Mouse (Mus musculus) adrenal gland, postnatal 25 days (tissue): ENCODE measurements around the gene Tnfaip8l1. TPM values are rescaled to one million over a fixed set of nuclear protein-coding genes. Genes with fewer than 3 reads are reported as not detected.

Source experiments
- DNase-seq: peaks from one replicate; pipeline ENCODE4 v3.0.0; 2021; ENCODE audit warnings: mixed read lengths
- microRNA-seq, 2 experiments: library from miRNA; unstranded; fragments of <30 nt; microRNA quantifications; one replicate each; pipeline ENCODE4 v1.2.0; 2021
- total RNA-seq: library from RNA; stranded (reverse); gene quantifications from 2 replicates; pipeline ENCODE4 v1.2.3, GENCODE M21; 2021

Tnfaip8l1 gene
- total RNA-seq, 1 experiment from 2014 or later, result 6.2 TPM

DNA sequence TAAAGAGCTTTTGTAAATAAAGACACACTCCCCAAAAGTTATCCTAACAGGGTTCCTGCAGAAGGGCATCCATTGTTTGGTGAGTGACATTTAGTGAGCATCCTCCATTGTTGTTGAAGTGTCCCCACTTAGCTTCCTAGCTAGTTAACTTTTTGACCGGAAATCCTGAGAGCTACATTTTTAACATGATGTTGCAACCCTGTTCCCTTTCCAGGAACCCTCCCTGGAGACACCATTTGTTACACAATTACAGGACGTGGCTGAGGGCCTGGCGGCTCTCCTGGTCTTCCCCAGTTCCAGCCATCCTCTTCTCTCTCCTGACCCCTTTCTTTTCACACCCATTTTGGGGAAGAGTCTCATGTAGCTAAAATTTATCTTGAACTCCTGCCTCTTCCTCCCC lies 57.5 kb downstream of the Tnfaip8l1 start:
- no peak for DNase-seq

Small RNAs within 50 kb of the gene (microRNA-seq; reads per million reads assigned to microRNA genes)
- gene Gm44397, result 0 reads per million in 2 experiments

Other genes with a start within 250 kb of the Tnfaip8l1 start
- 3.3 and 4.6 TPM in 2 replicates for gene Zfp119b, start 213.0 kb upstream of the Tnfaip8l1 start, total RNA-seq
- 0.27 and 0.81 TPM in 2 replicates for gene Ebi3, start 209.8 kb upstream of the Tnfaip8l1 start, total RNA-seq
- 21.2 and 27.5 TPM in 2 replicates for gene Yju2, start 203.4 kb upstream of the Tnfaip8l1 start, total RNA-seq
- 1.4 and 2.2 TPM in 2 replicates for gene Shd, start 192.0 kb upstream of the Tnfaip8l1 start, total RNA-seq
- gene Fsd1, start 176.0 kb upstream of the Tnfaip8l1 start, total RNA-seq, result 1.5 and 2.2 TPM in 2 replicates
- 7.7 and 8.3 TPM in 2 replicates for gene Stap2, start 156.9 kb upstream of the Tnfaip8l1 start, total RNA-seq
- 119 and 129 TPM in 2 replicates for gene Mpnd, start 156.8 kb upstream of the Tnfaip8l1 start, total RNA-seq
- 51.5 and 57.1 TPM in 2 replicates for gene Sh3gl1, start 125.8 kb upstream of the Tnfaip8l1 start, total RNA-seq
- 8.2 and 9.8 TPM in 2 replicates for gene Chaf1a, start 122.0 kb upstream of the Tnfaip8l1 start, total RNA-seq
- gene Ubxn6, start 87.4 kb upstream of the Tnfaip8l1 start, total RNA-seq, result 81.2 and 96.8 TPM in 2 replicates
- gene Hdgfl2, start 82.8 kb upstream of the Tnfaip8l1 start, total RNA-seq, result 72.5 and 83.1 TPM in 2 replicates
- 71.4 and 76.3 TPM in 2 replicates for gene Plin4, start 52.7 kb upstream of the Tnfaip8l1 start, total RNA-seq
- 55.3 and 57.4 TPM in 2 replicates for gene Plin5, start 44.9 kb upstream of the Tnfaip8l1 start, total RNA-seq
- 15.1 TPM in 2 replicates for gene Lrg1, start 40.5 kb upstream of the Tnfaip8l1 start, total RNA-seq
- 6.9 and 10.4 TPM in 2 replicates for gene Sema6b, start 22.1 kb upstream of the Tnfaip8l1 start, total RNA-seq
- 60.4 TPM in 2 replicates for gene Mydgf, start 21.4 kb downstream of the Tnfaip8l1 start, total RNA-seq
- 40.4 and 41.3 TPM in 2 replicates for gene Dpp9, start 56.4 kb downstream of the Tnfaip8l1 start, total RNA-seq
- gene Fem1a, start 94.3 kb downstream of the Tnfaip8l1 start, total RNA-seq, result 30.0 and 32.0 TPM in 2 replicates
- gene Ticam1, start 114.3 kb downstream of the Tnfaip8l1 start, total RNA-seq, result 25.1 and 28.8 TPM in 2 replicates
- gene Plin3, start 130.4 kb downstream of the Tnfaip8l1 start, total RNA-seq, result 59.7 and 102 TPM in 2 replicates
- gene Arrdc5, start 137.8 kb downstream of the Tnfaip8l1 start, total RNA-seq, result not detected in 2 replicates
- gene Uhrf1, start 140.8 kb downstream of the Tnfaip8l1 start, total RNA-seq, result 14.1 and 14.8 TPM in 2 replicates
- gene Kdm4b, start 163.6 kb downstream of the Tnfaip8l1 start, total RNA-seq, result 38.1 and 52.4 TPM in 2 replicates